Mouse (Mus musculus) spleen, adult 2 months (tissue): ENCODE measurements around the gene 2810006K23Rik. TPM values are rescaled to one million over a fixed set of nuclear protein-coding genes. Genes with fewer than 3 reads are reported as not detected.
A peak's percentile ranks its signal among the peaks of the same experiment; 100 is the strongest.
"Not testable (repeated sequence)": the region's sequence is repeated elsewhere in the genome, so short reads cannot be mapped to it uniquely, and the experiment has no call there.

Source experiments
- DNase-seq, 2 experiments: peaks; one replicate each; pipeline versions ENCODE4 v3.0.0 to v3.0.0-alpha.2; 2012 to 2021; ENCODE audit warnings: low spot score in 2 of 2, low read depth in 1 of 2
- H3K27ac ChIP-seq: fragments of 200-500 bp; 2 replicates; pipeline ENCODE4 v1.5.1; 2012; ENCODE audit warnings: low read length, inconsistent platforms; ENCODE audit not compliant: insufficient read depth
- H3K27me3 ChIP-seq: fragments of 200-500 bp; 2 replicates; pipeline ENCODE4 v1.6.1; 2012; ENCODE audit warnings: mild to moderate bottlenecking, moderate library complexity, low read length, inconsistent platforms; ENCODE audit not compliant: control insufficient read depth, insufficient read depth
- H3K36me3 ChIP-seq: fragments of 200-500 bp; 2 replicates; pipeline ENCODE4 v1.6.1; 2012; ENCODE audit warnings: mild to moderate bottlenecking, low read length, inconsistent platforms; ENCODE audit not compliant: control insufficient read depth, insufficient read depth
- H3K4me1 ChIP-seq: fragments of 200-500 bp; 2 replicates; pipeline ENCODE4 v1.6.1; 2011; ENCODE audit warnings: inconsistent platforms; ENCODE audit not compliant: control insufficient read depth, insufficient read depth, insufficient read length
- H3K4me3 ChIP-seq: fragments of 200-500 bp; 2 replicates; pipeline ENCODE4 v1.5.1; 2011; ENCODE audit warnings: mild to moderate bottlenecking, inconsistent platforms; ENCODE audit not compliant: insufficient read depth, insufficient read length; ENCODE audit errors: extremely low read depth
- CTCF ChIP-seq: fragments of 200-500 bp; IDR thresholded peaks from 2 replicates; pipeline ENCODE4 v1.5.1; 2011; ENCODE audit warnings: mild to moderate bottlenecking, inconsistent platforms; ENCODE audit not compliant: insufficient read depth, insufficient read length, insufficient replicate concordance; ENCODE audit errors: extremely low read depth
- POLR2A ChIP-seq: fragments of 200-500 bp; IDR thresholded peaks from 2 replicates; pipeline ENCODE4 v1.6.1; 2011; ENCODE audit warnings: low read depth, low read length, inconsistent platforms
- whole genome bisulfite sequencing: fragments of 180-500 bp; shearing (Covaris S2); methylation state at CpG from one replicate; pipeline ENCODE4 v1.1.7; 2018; 5-methylcytosine and 5-hydroxymethylcytosine counted together
- polyA plus RNA-seq: library from polyadenylated mRNA; depleted of rRNA; stranded (reverse); fragments of >200 nt; gene quantifications from 2 replicates; pipeline ENCODE4 v1.2.3, GENCODE M21; 2012

The 2810006K23Rik gene
- polyA plus RNA-seq, 1 experiment, result 2.7 TPM

DNA sequence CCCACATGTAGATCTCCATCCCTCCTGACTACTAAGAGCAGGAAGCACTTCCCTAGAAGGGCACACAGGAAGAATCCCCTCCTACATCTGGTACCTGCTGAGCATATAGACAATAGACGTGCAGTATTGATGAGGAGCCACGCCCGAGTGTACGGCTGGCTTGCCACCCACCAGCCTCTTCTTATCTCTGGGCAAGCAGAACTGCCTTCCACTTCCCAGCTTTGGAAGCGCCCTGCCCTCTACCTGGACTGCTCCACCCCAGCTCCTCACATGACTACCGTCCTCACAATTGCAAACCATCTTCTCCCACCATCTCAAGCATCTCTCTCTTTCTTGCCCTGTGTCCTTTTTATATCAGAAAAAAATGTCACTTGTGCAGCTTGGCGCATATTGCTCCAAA is 10.2 kb upstream of the 2810006K23Rik start:
- Histone ChIP-seq H3K4me3 (no peak overlapping the region), H3K27ac (no peak overlapping the region), H3K27me3 (no peaks in the 10 kb centered on the region), H3K36me3 (peaks cover 13% of the 10 kb centered on the region), H3K4me1 (no peaks in the 10 kb centered on the region)
- DNase-seq, result no peak
- WGBS, result 84% methylated on average over 7 of the region's 7 CpGs
- TF ChIP-seq CTCF, result no peak
- no peak for TF ChIP-seq POLR2A

DNA sequence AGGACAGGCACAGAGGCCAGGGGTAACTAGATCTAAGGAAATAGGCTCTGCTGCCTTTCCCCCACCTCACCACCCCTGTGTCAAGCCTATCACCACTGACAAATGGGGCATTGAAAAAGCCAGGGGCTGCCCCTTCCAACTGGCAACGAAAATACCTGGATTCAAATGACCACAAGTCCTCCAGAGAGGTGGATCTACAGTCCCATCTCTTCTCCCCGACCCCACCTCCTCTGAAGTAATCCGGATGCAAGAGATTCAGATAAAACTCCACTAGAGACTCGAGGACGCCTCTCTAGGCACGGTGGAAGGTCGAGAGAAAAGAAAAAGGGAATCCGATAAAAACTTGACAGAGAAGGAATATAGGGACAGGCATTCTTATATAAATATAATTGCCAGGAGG is 1.1 kb upstream of the 2810006K23Rik start:
- H3K4me3 ChIP-seq, result peak overlapping the region; percentile 82
- 3% methylated on average over 8 of the region's 8 CpGs for WGBS
- no peaks in the 10 kb centered on the region for H3K36me3 ChIP-seq

DNA sequence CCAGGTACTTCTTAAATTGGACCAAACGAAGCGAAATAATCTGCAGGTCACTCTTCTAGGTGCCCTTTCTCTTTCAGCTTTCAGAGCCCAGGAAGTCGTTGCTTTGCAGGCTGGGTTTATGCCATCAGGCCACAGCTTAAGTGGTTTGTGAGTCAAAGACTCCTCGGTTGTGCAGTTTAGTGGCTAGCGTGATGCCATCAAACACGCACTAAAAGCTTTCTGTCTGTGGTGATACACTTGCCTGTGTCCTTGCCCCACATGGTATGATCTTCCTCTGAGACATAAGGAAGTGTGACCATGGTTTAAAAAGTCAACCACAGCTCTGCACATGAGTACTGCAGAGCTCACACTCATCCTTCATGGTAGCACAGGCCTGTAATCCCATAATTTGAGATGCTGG is 2.2 kb downstream of the 2810006K23Rik start:
- peaks cover 7% of the 10 kb centered on the region; the same call in 1 of the 2 replicates for H3K4me1 ChIP-seq
- WGBS, result 72% methylated on average over 6 of the region's 6 CpGs
- no peak for DNase-seq
- no peak overlapping the region for H3K27ac ChIP-seq
- H3K36me3 ChIP-seq, result no peaks in the 10 kb centered on the region
- no peaks in the 10 kb centered on the region for H3K27me3 ChIP-seq
- no peak overlapping the region for H3K4me3 ChIP-seq
- TF ChIP-seq POLR2A, result no peak
- no peak for TF ChIP-seq CTCF

More for the DNA sequence above, 1.1 kb upstream of the 2810006K23Rik start:
- TF ChIP-seq CTCF (no peak), POLR2A (no peak)
- Histone ChIP-seq H3K27ac (no peak overlapping the region), H3K27me3 (no peaks in the 10 kb centered on the region), H3K4me1 (peaks cover 7% of the 10 kb centered on the region; the same call in 1 of the 2 replicates)
- no peak for DNase-seq

DNA sequence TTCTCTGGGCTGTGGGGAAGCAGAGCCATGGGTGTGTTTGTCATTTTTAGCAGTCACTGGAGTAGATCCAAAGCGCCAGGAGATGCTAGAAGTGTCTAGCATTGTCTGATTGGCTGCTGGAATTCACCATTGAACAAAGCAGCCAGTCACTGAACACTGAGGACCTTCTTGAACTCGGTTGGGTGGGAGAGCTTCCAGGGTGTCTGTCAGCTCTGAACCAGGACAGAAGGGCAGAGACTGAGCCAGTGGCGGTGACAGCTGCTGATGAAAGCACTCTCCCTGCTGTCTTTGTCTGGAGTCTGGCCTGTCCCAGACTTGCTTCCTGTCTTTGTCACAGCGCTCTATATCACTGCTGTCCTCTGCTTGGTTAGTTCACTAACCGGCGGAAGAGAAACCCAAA is 6.5 kb downstream of the 2810006K23Rik start:
- WGBS, result 82% methylated on average over 6 of the region's 6 CpGs
- Histone ChIP-seq H3K27ac (no peak overlapping the region), H3K27me3 (no peaks in the 10 kb centered on the region), H3K4me3 (no peak overlapping the region), H3K4me1 (no peaks in the 10 kb centered on the region), H3K36me3 (no peaks in the 10 kb centered on the region)
- TF ChIP-seq POLR2A, result no peak
- TF ChIP-seq CTCF, result no peak
- DNase-seq, result no peak

DNA sequence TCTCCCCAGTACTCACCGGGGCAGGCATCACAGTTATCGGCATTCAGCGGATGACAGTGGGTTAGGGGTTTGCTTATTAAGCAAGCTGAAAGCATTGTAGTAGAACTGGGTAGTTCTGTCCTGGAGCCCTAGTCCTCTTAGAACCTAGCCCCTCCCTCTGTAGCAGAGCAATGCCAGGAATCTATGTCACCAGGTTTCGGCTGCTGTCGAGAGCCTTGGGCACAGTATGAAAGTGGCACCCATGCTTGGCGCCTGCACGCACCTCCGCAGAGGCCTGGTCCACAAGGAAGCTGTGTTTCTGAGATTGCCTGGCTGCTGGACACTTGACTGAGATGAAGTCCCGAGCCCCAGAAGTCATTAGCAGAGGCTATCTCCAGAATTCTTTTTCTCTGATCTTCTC is 9.2 kb downstream of the 2810006K23Rik start:
- Histone ChIP-seq H3K36me3 (no peaks in the 10 kb centered on the region), H3K4me1 (no peaks in the 10 kb centered on the region), H3K4me3 (no peak overlapping the region), H3K27ac (no peak overlapping the region), H3K27me3 (no peaks in the 10 kb centered on the region)
- no peak for TF ChIP-seq POLR2A
- TF ChIP-seq CTCF, result no peak
- 96% methylated on average over 9 of the region's 9 CpGs for WGBS
- no peak for DNase-seq

DNA sequence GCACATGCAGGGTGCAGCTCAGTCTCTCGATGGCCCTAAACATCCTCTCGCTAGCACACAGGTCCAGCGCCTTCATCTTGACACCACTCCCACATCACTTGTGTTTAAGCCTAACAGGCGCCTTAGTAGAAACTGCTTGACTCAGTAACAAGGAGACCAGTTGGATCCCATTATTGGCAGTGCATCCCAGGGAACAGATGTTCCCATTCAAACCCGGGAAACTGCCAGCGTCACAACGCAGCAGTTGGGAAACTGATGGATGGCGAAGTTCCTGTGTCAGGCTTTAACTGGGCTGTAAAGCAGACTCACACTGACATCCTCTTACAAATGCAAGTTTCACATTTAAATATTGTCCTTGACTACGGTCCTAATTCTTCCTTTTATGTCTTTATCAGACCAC is 10.0 kb downstream of the 2810006K23Rik start:
- 82% methylated on average over 9 of the region's 9 CpGs for WGBS

DNA sequence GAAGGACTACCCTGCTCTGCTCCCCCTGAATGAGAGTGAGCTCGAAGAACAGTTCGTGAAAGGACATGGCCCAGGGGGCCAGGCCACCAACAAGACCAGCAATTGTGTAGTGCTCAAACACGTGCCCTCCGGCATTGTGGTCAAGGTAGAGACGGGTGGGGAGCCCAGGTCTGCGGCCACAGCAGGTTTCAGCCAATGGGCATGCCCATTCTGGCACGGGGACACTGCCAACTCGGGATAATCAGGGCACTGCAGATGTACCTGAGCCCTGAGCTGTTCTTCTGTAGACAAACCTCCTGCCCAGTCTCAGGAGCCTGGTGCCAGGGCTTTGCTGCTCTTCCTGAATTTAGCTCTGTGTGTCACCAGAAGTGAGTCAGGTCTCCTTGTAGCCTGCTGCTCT is 10.9 kb downstream of the 2810006K23Rik start:
- no peak overlapping the region for H3K4me3 ChIP-seq
- DNase-seq, result no peak
- 88% methylated on average over 8 of the region's 8 CpGs for WGBS
- no peaks in the 10 kb centered on the region for H3K36me3 ChIP-seq
- no peak overlapping the region for H3K27ac ChIP-seq
- no peaks in the 10 kb centered on the region for H3K27me3 ChIP-seq
- no peaks in the 10 kb centered on the region for H3K4me1 ChIP-seq
- no peak for TF ChIP-seq POLR2A
- no peak for TF ChIP-seq CTCF

More for the DNA sequence above, 10.0 kb downstream of the 2810006K23Rik start:
- Histone ChIP-seq H3K36me3 (no peaks in the 10 kb centered on the region), H3K4me3 (no peak overlapping the region), H3K27ac (no peak overlapping the region), H3K4me1 (no peaks in the 10 kb centered on the region), H3K27me3 (no peaks in the 10 kb centered on the region)
- DNase-seq, result no peak
- TF ChIP-seq POLR2A (no peak), CTCF (no peak)

DNA sequence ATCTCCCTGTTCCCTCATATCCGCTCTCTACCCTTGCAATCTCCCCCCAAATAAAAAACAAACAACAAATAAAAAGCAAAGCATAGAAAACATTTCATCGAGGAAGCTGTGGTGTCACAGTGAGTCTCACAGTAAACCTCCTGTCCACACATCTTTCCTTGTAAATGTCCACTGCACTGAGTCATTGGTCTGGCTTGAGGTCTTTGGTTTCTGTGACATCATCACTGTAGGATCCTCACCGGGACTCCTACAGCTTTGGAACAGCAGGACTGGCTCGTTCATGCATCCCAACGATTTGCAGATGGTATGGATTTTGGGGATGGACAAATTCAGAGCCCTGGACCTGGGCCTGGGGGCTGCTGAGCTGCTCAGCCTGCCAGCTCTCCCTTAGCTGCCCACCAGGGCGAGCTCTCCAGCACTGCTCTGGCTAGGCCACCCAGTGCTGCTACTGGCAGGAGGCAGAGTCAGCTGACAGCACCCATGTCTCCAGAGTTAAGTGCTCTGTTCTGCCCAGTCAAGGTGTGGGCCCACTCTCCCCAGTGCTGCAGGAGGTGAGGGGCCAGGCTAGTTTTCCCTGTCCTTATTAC is 14.0 kb downstream of the 2810006K23Rik start:
- not testable (repeated sequence) for H3K36me3 ChIP-seq, H3K4me1 ChIP-seq, H3K27me3 ChIP-seq, H3K4me3 ChIP-seq, H3K27ac ChIP-seq
- WGBS, result 79% methylated on average over 6 of the region's 6 CpGs
- DNase-seq, result peak in 1 of 2 experiments; percentile 36
